In the genomic region with DNA sequence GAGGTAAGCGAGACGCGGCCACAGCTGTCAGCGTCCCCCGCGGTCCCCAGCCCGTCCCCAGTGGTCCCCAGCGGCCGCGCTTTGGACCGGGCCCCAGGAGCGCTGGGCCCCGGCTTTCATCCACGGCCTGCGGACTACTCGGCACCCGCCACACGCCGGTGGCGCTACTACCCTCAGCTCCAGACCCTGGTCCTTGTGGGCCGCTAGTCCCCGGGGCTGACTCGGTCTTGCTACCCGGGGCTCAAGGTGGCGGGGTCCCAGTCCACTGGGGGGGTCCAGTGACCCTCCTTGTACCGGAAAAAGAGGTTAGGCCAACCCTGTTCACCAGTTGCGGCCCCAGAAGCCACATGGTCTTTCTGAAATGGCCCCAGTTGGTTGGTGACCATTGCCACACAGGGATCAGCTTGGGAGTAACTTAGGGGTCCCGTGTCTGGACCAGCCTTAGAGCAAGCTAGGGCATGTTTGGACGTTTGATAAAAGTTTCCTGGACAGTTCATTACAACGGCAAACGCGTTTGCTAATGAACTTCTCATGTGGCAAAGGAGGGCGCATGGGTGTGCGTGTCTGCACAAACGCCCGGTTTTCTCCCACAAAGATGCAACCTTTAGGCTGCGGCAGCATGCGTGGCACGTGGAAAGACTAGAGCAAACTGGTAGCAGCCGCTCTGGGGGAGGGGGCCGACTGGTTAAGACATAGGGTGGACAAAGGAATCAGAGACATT, we compare ENCODE assay signal across 7 mouse cellular contexts. TPM values are rescaled to one million over a fixed set of nuclear protein-coding genes. Genes with fewer than 3 reads are reported as not detected.
A peak's percentile ranks its signal among the peaks of the same experiment; 100 is the strongest.
DNase-seq lines count a peak whose midpoint lies in the region; ATAC-seq lines count a peak whose summit lies in the region.

No protein-coding gene starts in this region.

- no peaks in the 10 kb centered on the region for H3K36me3 ChIP-seq in hindbrain, embryonic 11.5 days (ENCODE audit: control insufficient read depth, insufficient read depth, low read length)

- peak; percentile 76 for ATAC-seq in hindbrain, embryonic 11.5 days (ENCODE audit: low FRiP score)

- H3K27me3 ChIP-seq in hindbrain, embryonic 11.5 days (ENCODE audit: control insufficient read depth, insufficient read depth, low read length): peaks cover 4% of the 10 kb centered on the region; the same call in 1 of the 2 replicates

- H3K4me2 ChIP-seq in hindbrain, embryonic 11.5 days (replicated peaks; ENCODE audit: low read depth, low read length): peak overlapping the region; percentile 97

- no peaks in the 10 kb centered on the region for H3K9me3 ChIP-seq in hindbrain, embryonic 11.5 days (ENCODE audit: control insufficient read depth, low read length)

- H3K9ac ChIP-seq in hindbrain, embryonic 11.5 days (ENCODE audit: low read depth, low read length): peak overlapping the region; percentile 81

- H3K27ac ChIP-seq in hindbrain, embryonic 11.5 days (ENCODE audit: low read depth, low read length): no peak overlapping the region

- 3% methylated on average over 41 of the region's 41 CpGs for WGBS in hindbrain, embryonic 11.5 days

- DNase-seq in right cerebral cortex, postnatal 4 days: peak; percentile 45
- DNase-seq in right cerebral cortex, adult 18-20 months: no peak
- DNase-seq in embryo, embryonic 11 days: peak; percentile 68
- DNase-seq in hindbrain, embryonic 11.5 days (ENCODE audit: low spot score): peak; percentile 67
- peak; percentile 13 for DNase-seq in lung, postnatal 36 days
- no peak for DNase-seq in layer of hippocampus, postnatal 14 days (ENCODE audit: low spot score in 2 of 2)
- no peak for DNase-seq in ovary, postnatal 14 days (ENCODE audit: low spot score)

- H3K4me3 ChIP-seq in hindbrain, embryonic 11.5 days (ENCODE audit: low read depth, low read length): peak overlapping the region; percentile 55

- no peaks in the 10 kb centered on the region; the same call in 1 of the 2 replicates for H3K4me1 ChIP-seq in hindbrain, embryonic 11.5 days (replicated peaks; ENCODE audit: control insufficient read depth, insufficient read depth, low read length)

RNA-seq across cellular contexts. Expression of a gene that starts 0.5 kb away (rescaled TPM):
- 23.5 and 27.7 TPM in 2 replicates for polyA plus RNA-seq in hindbrain, embryonic 11.5 days (2014; fragmentation: Nextera tagmentation; extraction: Ambion mirVana)
- 10 to 100 TPM; 73.0 to 82.7 TPM for total RNA-seq in layer of hippocampus, postnatal 14 days (2021)

RNA-seq across cellular contexts. Expression of a gene that starts 29.6 kb away (rescaled TPM):
- polyA plus RNA-seq in hindbrain, embryonic 11.5 days (2014; fragmentation: Nextera tagmentation; extraction: Ambion mirVana): 0.33 TPM in 1 of 2 replicates, not detected in the other
- total RNA-seq in layer of hippocampus, postnatal 14 days (2021): not detected

RNA-seq across cellular contexts. Expression of a gene that starts 46.1 kb away (rescaled TPM):
- not detected in 2 replicates for polyA plus RNA-seq in hindbrain, embryonic 11.5 days (2014; fragmentation: Nextera tagmentation; extraction: Ambion mirVana)
- not detected for total RNA-seq in layer of hippocampus, postnatal 14 days (2021)

Comparison
In these comparisons a context has a peak if more than half of its experiments do, and no peak if none do; other contexts are left out.
1. DNase-seq: peak in right cerebral cortex, postnatal 4 days (single experiment), embryo, embryonic 11 days (single experiment), hindbrain, embryonic 11.5 days (single experiment) and lung, postnatal 36 days (single experiment); none in right cerebral cortex, adult 18-20 months (single experiment), layer of hippocampus, postnatal 14 days (0 of 2) and ovary, postnatal 14 days (single experiment).